Mouse (Mus musculus) kidney, adult 2 months (tissue): Measurements from ENCODE around the gene Nabp2. TPM values are rescaled to one million over a fixed set of nuclear protein-coding genes. Genes with fewer than 3 reads are reported as not detected.

Source experiments
- DNase-seq: peaks from one replicate; pipeline ENCODE4 v3.0.0; 2021
- H3K27ac ChIP-seq: fragments of 200-500 bp; 2 replicates; pipeline ENCODE4 v1.5.1; 2012; ENCODE audit warnings: low read depth, low read length, control low read depth, inconsistent platforms; ENCODE audit not compliant: insufficient read depth
- H3K27me3 ChIP-seq: fragments of 200-500 bp; replicated peaks from 2 replicates; pipeline ENCODE4 v1.6.1; 2012; ENCODE audit warnings: mild to moderate bottlenecking, moderate library complexity, low read length, inconsistent platforms; ENCODE audit not compliant: control insufficient read depth, insufficient read depth
- H3K36me3 ChIP-seq: fragments of 200-500 bp; 2 replicates; pipeline ENCODE4 v1.6.1; 2012; ENCODE audit warnings: mild to moderate bottlenecking, moderate library complexity, low read length, inconsistent platforms; ENCODE audit not compliant: control insufficient read depth, insufficient read depth
- H3K4me1 ChIP-seq: fragments of 200-500 bp; 2 replicates; pipeline ENCODE4 v1.6.1; 2011; ENCODE audit warnings: low read length; ENCODE audit not compliant: control insufficient read depth, insufficient read depth
- H3K4me3 ChIP-seq: fragments of 200-500 bp; 2 replicates; pipeline ENCODE4 v1.5.1; 2011; ENCODE audit warnings: mild to moderate bottlenecking, low read depth, low read length, control low read depth; ENCODE audit not compliant: insufficient read depth
- CTCF ChIP-seq: fragments of 200-500 bp; conservative IDR thresholded peaks from 2 replicates; pipeline ENCODE4 v1.5.1; 2011; ENCODE audit warnings: low read depth, mild to moderate bottlenecking, control low read depth, low read length, moderate library complexity, mixed read lengths; ENCODE audit not compliant: insufficient read depth, insufficient read length
- POLR2A ChIP-seq: fragments of 200-500 bp; IDR thresholded peaks from one replicate; pipeline ENCODE4 v1.6.1; 2011; ENCODE audit warnings: low read depth, low read length, control low read depth
- WGBS: fragments of 180-500 bp; shearing (Covaris S2); methylation state at CpG from one replicate; pipeline ENCODE4 v1.1.7; 2018; 5-methylcytosine and 5-hydroxymethylcytosine counted together
- polyA plus RNA-seq: library from polyadenylated mRNA; depleted of rRNA; stranded (reverse); fragments of >200 nt; gene quantifications from 2 replicates; pipeline ENCODE4 v1.2.3, GENCODE M21; 2012

Nabp2 gene
- polyA plus RNA-seq, 1 experiment: 37.8 TPM

- 44% methylated on average over 1 of the region's 1 CpGs for WGBS
- no peak for DNase-seq
- H3K27ac ChIP-seq: no peak overlapping the region
- TF ChIP-seq POLR2A (no peak), CTCF (no peak)
- H3K4me1 ChIP-seq: peaks cover 13% of the 10 kb centered on the region
- no peaks in the 10 kb centered on the region for H3K27me3 ChIP-seq
- H3K36me3 ChIP-seq: no peaks in the 10 kb centered on the region; the same call in 1 of the 2 replicates
- H3K4me3 ChIP-seq: 0 out of 2 replicates have a peak overlapping the region, but pooled peaks have one; percentile 69
Observed at GRCm38 (mm10) chr10:128412558-128412957, 1.3 kb upstream of the Nabp2 start.

- TF ChIP-seq POLR2A (no peak), CTCF (no peak)
- Histone ChIP-seq H3K4me1 (peaks cover 13% of the 10 kb centered on the region), H3K27ac (peak overlapping the region; percentile 24), H3K36me3 (no peaks in the 10 kb centered on the region; the same call in 1 of the 2 replicates), H3K4me3 (peak overlapping the region; percentile 69), H3K27me3 (no peaks in the 10 kb centered on the region)
- peak; percentile 50 for DNase-seq
- WGBS: under 1% methylated on average over 14 of the region's 14 CpGs
Observed at GRCm38 (mm10) chr10:128412055-128412381, 726 bp upstream of the Nabp2 start.

DNA sequence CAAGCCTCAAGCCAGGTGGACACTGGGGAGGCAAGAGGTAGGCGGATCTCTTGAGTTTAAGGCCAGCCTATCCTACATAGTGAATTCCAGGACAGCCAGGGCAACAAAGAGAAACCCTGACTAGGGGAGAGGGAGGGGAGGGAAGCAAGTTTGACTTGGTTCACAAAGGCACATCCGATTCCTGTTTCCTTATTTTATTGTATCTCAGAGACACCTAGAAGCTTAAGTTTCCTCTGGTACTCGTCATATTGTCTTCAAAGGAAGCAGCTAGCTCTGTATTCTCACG, 789 bp downstream of the Nabp2 start:
- DNase-seq: peak; percentile 36
- Histone ChIP-seq H3K4me3 (peak overlapping the region; percentile 47), H3K4me1 (peaks cover 13% of the 10 kb centered on the region)

DNA sequence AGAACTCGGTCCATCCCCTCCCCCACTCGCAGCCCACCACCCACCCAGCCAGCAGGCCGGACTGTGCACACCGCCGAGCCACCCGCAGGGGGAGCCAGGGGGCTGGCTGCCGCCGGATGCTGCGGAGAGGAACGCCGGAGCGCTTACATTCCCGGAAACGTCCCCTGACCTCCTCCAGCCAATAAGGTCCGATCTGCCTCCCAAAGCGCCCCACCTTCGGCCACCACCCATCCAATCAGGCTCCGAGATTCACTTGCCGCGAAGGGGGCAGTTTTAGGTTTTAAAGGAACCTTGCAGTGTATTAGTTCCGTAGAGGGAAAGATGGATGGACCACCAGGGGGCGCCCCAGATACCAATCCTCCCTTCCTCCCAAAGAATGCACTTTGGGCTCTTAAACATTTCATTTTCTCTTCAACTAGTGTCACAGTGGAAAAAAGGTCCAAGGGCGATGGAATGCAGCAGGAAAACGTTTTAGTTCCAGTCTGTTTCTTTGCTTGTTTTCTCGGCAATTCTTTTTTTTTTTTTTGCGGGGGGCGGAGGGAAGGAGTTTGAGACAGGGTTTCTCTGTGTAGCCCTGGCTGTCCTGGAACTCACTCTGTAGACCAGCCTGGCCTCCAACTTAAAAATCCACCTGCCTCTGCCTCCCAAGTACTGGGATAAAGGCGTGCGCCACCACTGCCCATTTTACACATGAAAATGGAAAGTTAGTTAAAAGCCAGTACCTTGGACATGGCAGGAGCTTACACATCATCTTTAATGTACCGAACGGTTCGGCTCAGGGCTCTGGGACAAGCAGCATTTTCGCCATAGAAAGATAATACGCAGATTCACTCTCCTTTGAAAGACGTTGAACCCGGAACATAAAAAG, 1.4 kb downstream of the Nabp2 start:
- Histone ChIP-seq H3K36me3 (no peaks in the 10 kb centered on the region), H3K27ac (peak overlapping the region; percentile 84), H3K4me3 (peak overlapping the region; percentile 94), H3K4me1 (peaks cover 13% of the 10 kb centered on the region), H3K27me3 (no peaks in the 10 kb centered on the region)
- peak; percentile 99 for DNase-seq
- TF ChIP-seq CTCF: peak; percentile 62
- no peak for TF ChIP-seq POLR2A
- 3% methylated on average over 36 of the region's 36 CpGs for WGBS

More for the DNA sequence above, 789 bp downstream of the Nabp2 start:
- WGBS: 11% methylated on average over 4 of the region's 4 CpGs
- no peak for TF ChIP-seq CTCF
- no peak for TF ChIP-seq POLR2A
- peak overlapping the region; percentile 84 for H3K27ac ChIP-seq
- H3K36me3 ChIP-seq: no peaks in the 10 kb centered on the region
- H3K27me3 ChIP-seq: no peaks in the 10 kb centered on the region

DNA sequence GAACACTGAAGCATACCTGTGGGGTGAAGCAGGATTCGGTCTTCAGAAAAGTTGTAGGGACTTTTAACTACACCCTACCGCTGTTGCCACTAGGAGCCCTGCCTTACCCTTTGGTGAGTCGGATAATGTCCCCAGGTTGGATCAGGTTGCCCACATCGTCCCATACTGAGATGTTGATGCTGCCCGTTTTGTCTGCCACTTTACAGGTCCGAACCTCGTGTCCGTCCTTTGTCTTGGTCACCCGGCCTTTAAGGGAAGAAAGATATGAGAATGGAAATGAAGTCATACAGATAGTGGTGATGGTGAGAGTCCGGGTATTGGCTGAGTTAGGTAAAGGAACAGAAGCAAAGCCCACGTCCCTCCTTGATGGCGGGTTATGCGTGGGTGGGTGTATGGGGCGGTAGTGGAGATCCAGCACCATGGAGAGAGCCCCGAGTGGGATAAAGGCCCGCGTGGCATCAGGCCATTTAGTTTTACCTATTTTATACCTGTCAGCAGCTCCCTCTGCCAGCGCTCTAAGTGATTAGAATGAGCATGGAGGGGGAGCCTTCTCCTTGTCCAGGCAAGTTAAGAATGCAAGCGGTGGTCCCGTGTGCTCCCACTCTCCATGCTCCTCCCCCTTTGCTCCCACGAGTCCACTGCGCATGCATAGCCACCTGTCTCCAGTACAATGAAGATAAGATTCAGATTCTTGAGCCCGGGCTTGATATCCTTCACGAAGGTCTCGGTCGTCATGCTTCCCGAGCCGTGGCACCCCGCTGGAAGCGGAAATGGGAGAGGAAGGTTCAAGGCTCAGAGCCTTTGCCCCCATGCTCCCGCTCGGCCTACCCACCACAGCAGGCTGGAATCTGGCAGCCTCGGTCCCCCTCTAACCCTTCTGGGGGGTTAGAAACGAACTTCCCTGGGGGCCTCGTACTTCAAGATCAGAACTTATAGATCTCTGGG, 2.4 kb downstream of the Nabp2 start:
- H3K4me3 ChIP-seq: peak overlapping the region; percentile 94
- H3K4me1 ChIP-seq: peaks cover 13% of the 10 kb centered on the region
- H3K27ac ChIP-seq: peak overlapping the region; percentile 18; the same call in 1 of the 2 replicates
- 14% methylated on average over 35 of the region's 35 CpGs for WGBS
- no peaks in the 10 kb centered on the region for H3K36me3 ChIP-seq
- no peaks in the 10 kb centered on the region for H3K27me3 ChIP-seq
- TF ChIP-seq CTCF: no peak
- no peak for TF ChIP-seq POLR2A
- peak; percentile 29 for DNase-seq

DNA sequence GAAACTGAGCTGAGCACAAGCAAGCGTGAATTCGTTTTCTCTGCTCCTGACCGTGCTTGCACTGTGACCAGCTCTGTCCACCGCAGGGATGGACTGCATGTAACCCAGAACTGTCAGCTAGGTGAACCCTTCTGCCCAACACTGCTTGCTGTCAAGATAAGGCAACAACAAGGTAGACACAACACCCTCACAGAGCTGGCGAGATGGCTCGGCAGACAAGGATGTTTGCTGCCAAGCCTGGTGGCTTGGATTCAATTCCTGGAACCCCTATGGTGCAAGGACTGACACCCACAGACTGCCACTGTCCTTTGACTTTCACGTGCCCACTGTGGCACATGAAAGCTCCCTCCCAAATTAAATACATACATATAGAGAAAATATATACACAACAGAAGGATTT, 7.4 kb downstream of the Nabp2 start:
- H3K27me3 ChIP-seq: no peaks in the 10 kb centered on the region
- H3K4me1 ChIP-seq: 0 out of 2 replicates have a peak, but pooled peaks cover 5% of the 10 kb centered on the region
- DNase-seq: no peak
- no peak overlapping the region for H3K27ac ChIP-seq
- no peaks in the 10 kb centered on the region for H3K36me3 ChIP-seq
- TF ChIP-seq CTCF: no peak
- TF ChIP-seq POLR2A: no peak
- H3K4me3 ChIP-seq: no peak overlapping the region
- WGBS: 88% methylated on average over 7 of the region's 7 CpGs

- DNase-seq: no peak
- Histone ChIP-seq H3K27me3 (no peaks in the 10 kb centered on the region), H3K4me1 (no peaks in the 10 kb centered on the region; the same call in 1 of the 2 replicates), H3K4me3 (no peak overlapping the region), H3K27ac (no peak overlapping the region), H3K36me3 (no peaks in the 10 kb centered on the region)
- no peak for TF ChIP-seq POLR2A
- WGBS: 79% methylated on average over 9 of the region's 9 CpGs
Observed at GRCm38 (mm10) chr10:128401638-128402037, 9.7 kb downstream of the Nabp2 start.
